Mouse (Mus musculus) MEL (cell line): ENCODE measurements around the gene Mpp6. TPM values are rescaled to one million over a fixed set of nuclear protein-coding genes. Genes with fewer than 3 reads are reported as not detected.

ENCODE experiments used
- DNase-seq: peaks from one replicate; pipeline ENCODE4 v3.0.0; 2011; ENCODE audit warnings: low read depth, low spot score
- H3K27ac ChIP-seq: 2 replicates; pipeline ENCODE4 v1.5.1; 2012; ENCODE audit warnings: low read depth, mild to moderate bottlenecking, control low read depth, low read length, moderate library complexity; ENCODE audit not compliant: control insufficient read depth
- H3K27me3 ChIP-seq, 2 experiments: fragments of 150-350 bp in 1 of 2; sonication (generic) in 1 of 2; 2 replicates each; pipeline ENCODE4 v1.6.1; 2012; ENCODE audit warnings: low read length in 2 of 2, mild to moderate bottlenecking in 2 of 2, improper control_type of control experiment in 1 of 2, moderate library complexity in 1 of 2; ENCODE audit not compliant: insufficient read depth in 2 of 2, control insufficient read depth in 1 of 2
- H3K36me3 ChIP-seq, 2 experiments: 2 replicates each; pipeline ENCODE4 v1.6.1; 2012 to 2014; ENCODE audit warnings: low read length in 2 of 2, improper control_type of control experiment in 1 of 2, inconsistent platforms in 1 of 2, mild to moderate bottlenecking in 1 of 2; ENCODE audit not compliant: insufficient read depth in 2 of 2, control insufficient read depth in 1 of 2
- H3K4me1 ChIP-seq, 2 experiments: fragments of 150-350 bp in 1 of 2; sonication (generic) in 1 of 2; 2 replicates each; pipeline ENCODE4 v1.6.1; 2012; ENCODE audit warnings: low read length in 2 of 2, improper control_type of control experiment in 1 of 2, mild to moderate bottlenecking in 1 of 2; ENCODE audit not compliant: insufficient read depth in 2 of 2, control insufficient read depth in 1 of 2
- H3K4me3 ChIP-seq, 2 experiments: fragments of 150-350 bp in 1 of 2; sonication (generic) in 1 of 2; 2 replicates each; pipeline ENCODE4 v1.5.1; 2012; ENCODE audit warnings: low read depth in 2 of 2, low read length in 2 of 2, mild to moderate bottlenecking in 2 of 2, moderate library complexity in 2 of 2, control low read depth in 1 of 2, improper control_type of control experiment in 1 of 2; ENCODE audit not compliant: control insufficient read depth in 1 of 2, insufficient read depth in 1 of 2
- H3K79me2 ChIP-seq: 2 replicates; pipeline ENCODE4 v1.6.1; 2012; ENCODE audit warnings: mild to moderate bottlenecking, low read length, moderate library complexity; ENCODE audit not compliant: control insufficient read depth, poor library complexity, insufficient read depth
- H3K9ac ChIP-seq: 2 replicates; pipeline ENCODE4 v1.6.1; 2012; ENCODE audit warnings: low read depth, mild to moderate bottlenecking, control low read depth, low read length, moderate library complexity; ENCODE audit not compliant: control insufficient read depth, poor library complexity, severe bottlenecking
- H3K9me3 ChIP-seq: fragments of 150-350 bp; sonication (generic); replicated peaks from 2 replicates; pipeline ENCODE4 v1.6.1; 2012; ENCODE audit warnings: mild to moderate bottlenecking, low read length, improper control_type of control experiment, moderate library complexity; ENCODE audit not compliant: insufficient read depth
- CHD1 ChIP-seq: IDR thresholded peaks from 2 replicates; pipeline ENCODE4 v1.6.1; 2012; ENCODE audit warnings: low read depth, mild to moderate bottlenecking, inconsistent platforms, low read length, improper control_type of control experiment
- CHD2 ChIP-seq: IDR thresholded peaks from 2 replicates; pipeline ENCODE4 v1.6.1; 2011; ENCODE audit warnings: low read length, improper control_type of control experiment
- CTCF ChIP-seq, 3 experiments: IDR thresholded peaks in 2 of 3; conservative IDR thresholded peaks in 1 of 3; 2 replicates each; pipeline ENCODE4 v1.5.1; 2011 to 2012; ENCODE audit warnings: low read length in 3 of 3, low read depth in 2 of 3, mild to moderate bottlenecking in 2 of 3, improper control_type of control experiment in 1 of 3, inconsistent platforms in 1 of 3, mixed read lengths in 1 of 3, moderate library complexity in 1 of 3; ENCODE audit not compliant: control insufficient read depth in 1 of 3, insufficient read depth in 1 of 3, poor library complexity in 1 of 3, severe bottlenecking in 1 of 3
- E2F4 ChIP-seq: IDR thresholded peaks from 2 replicates; pipeline ENCODE4 v1.6.1; 2011; ENCODE audit warnings: low read depth, low read length, improper control_type of control experiment, borderline replicate concordance
- EP300 ChIP-seq, 2 experiments: IDR thresholded peaks; 2 replicates each; pipeline ENCODE4 v1.6.1; 2011; ENCODE audit warnings: improper control_type of control experiment in 2 of 2, low read length in 2 of 2, low read depth in 1 of 2, mild to moderate bottlenecking in 1 of 2
- ETS1 ChIP-seq: IDR thresholded peaks from 2 replicates; pipeline ENCODE4 v1.6.1; 2012; ENCODE audit warnings: low read depth, mild to moderate bottlenecking, inconsistent platforms, low read length, improper control_type of control experiment, moderate library complexity
- GABPA ChIP-seq: IDR thresholded peaks from 2 replicates; pipeline ENCODE4 v1.6.1; 2012; ENCODE audit warnings: low read depth, mild to moderate bottlenecking, inconsistent platforms, low read length, improper control_type of control experiment, moderate library complexity
- GATA1 ChIP-seq: IDR thresholded peaks from 2 replicates; pipeline ENCODE4 v1.6.1; 2011; ENCODE audit warnings: low read depth, low read length, improper control_type of control experiment
- JUND ChIP-seq: IDR thresholded peaks from 2 replicates; pipeline ENCODE4 v1.6.1; 2011; ENCODE audit warnings: low read depth, mild to moderate bottlenecking, improper control_type of control experiment, low read length
- MAFK ChIP-seq: IDR thresholded peaks from 2 replicates; pipeline ENCODE4 v1.6.1; 2011; ENCODE audit warnings: low read depth, mild to moderate bottlenecking, low read length, improper control_type of control experiment, borderline replicate concordance
- MEF2A ChIP-seq: IDR thresholded peaks from 2 replicates; pipeline ENCODE4 v1.6.1; 2014; ENCODE audit warnings: low read depth, mild to moderate bottlenecking, inconsistent platforms, low read length, improper control_type of control experiment; ENCODE audit not compliant: poor library complexity, insufficient replicate concordance, severe bottlenecking; ENCODE audit errors: extremely low read depth
- MYC ChIP-seq: IDR thresholded peaks from 2 replicates; pipeline ENCODE4 v1.6.1; 2011; ENCODE audit warnings: low read depth, mild to moderate bottlenecking, low read length, improper control_type of control experiment, moderate library complexity
- NELFE ChIP-seq: IDR thresholded peaks from 2 replicates; pipeline ENCODE4 v1.6.1; 2011; ENCODE audit warnings: low read depth, low read length, improper control_type of control experiment
- POLR2A ChIP-seq, 2 experiments: IDR thresholded peaks; 2 replicates each; pipeline ENCODE4 v1.6.1; 2011 to 2012; ENCODE audit warnings: low read length in 2 of 2, mild to moderate bottlenecking in 2 of 2, control low read depth in 1 of 2, improper control_type of control experiment in 1 of 2, low read depth in 1 of 2, moderate library complexity in 1 of 2; ENCODE audit not compliant: control insufficient read depth in 1 of 2, insufficient read depth in 1 of 2, poor library complexity in 1 of 2
- POLR2AphosphoS2 ChIP-seq: IDR thresholded peaks from 2 replicates; pipeline ENCODE4 v1.6.1; 2011; ENCODE audit warnings: low read length, improper control_type of control experiment
- RCOR1 ChIP-seq: IDR thresholded peaks from 2 replicates; pipeline ENCODE4 v1.6.1; 2012; ENCODE audit warnings: low read depth, mild to moderate bottlenecking, inconsistent platforms, low read length, improper control_type of control experiment
- TAL1 ChIP-seq: IDR thresholded peaks from 2 replicates; pipeline ENCODE4 v1.6.1; 2012; ENCODE audit warnings: mild to moderate bottlenecking, inconsistent platforms, low read length, moderate library complexity, mixed read lengths
- TCF12 ChIP-seq: IDR thresholded peaks from 2 replicates; pipeline ENCODE4 v1.6.1; 2014; ENCODE audit warnings: low read depth, mild to moderate bottlenecking, inconsistent platforms, low read length, improper control_type of control experiment, moderate library complexity
- USF1 ChIP-seq: IDR thresholded peaks from 2 replicates; pipeline ENCODE4 v1.6.1; 2014; ENCODE audit warnings: low read depth, mild to moderate bottlenecking, inconsistent platforms, low read length, improper control_type of control experiment, moderate library complexity
- ZC3H11A ChIP-seq: IDR thresholded peaks from 2 replicates; pipeline ENCODE4 v1.6.1; 2012; ENCODE audit warnings: low read depth, mild to moderate bottlenecking, inconsistent platforms, low read length, improper control_type of control experiment
- ZKSCAN1 ChIP-seq: IDR thresholded peaks from 2 replicates; pipeline ENCODE4 v1.6.1; 2012; ENCODE audit warnings: low read depth, mild to moderate bottlenecking, inconsistent platforms, low read length, improper control_type of control experiment, moderate library complexity
- ZMIZ1 ChIP-seq: IDR thresholded peaks from 2 replicates; pipeline ENCODE4 v1.6.1; 2012; ENCODE audit warnings: low read depth, mild to moderate bottlenecking, inconsistent platforms, low read length, improper control_type of control experiment, moderate library complexity
- ZNF384 ChIP-seq: IDR thresholded peaks from 2 replicates; pipeline ENCODE4 v1.6.1; 2012; ENCODE audit warnings: low read depth, mild to moderate bottlenecking, inconsistent platforms, low read length, improper control_type of control experiment
- polyA plus RNA-seq, 2 experiments: library from polyadenylated mRNA; stranded (reverse) in 1 of 2; unstranded in 1 of 2; fragments of >175 nt in 1 of 2; fragments of >200 nt in 1 of 2; gene quantifications; 2 replicates each; pipeline versions ENCODE4 v1.2.1 to v1.2.4; 2012; ENCODE audit warnings: low replicate concordance in 2 of 2, low read depth in 1 of 2; ENCODE audit not compliant: insufficient read length in 2 of 2, insufficient read depth in 1 of 2, missing spikeins in 1 of 2
- total RNA-seq: library from RNA; depleted of rRNA; stranded (reverse); fragments of 300-350 nt; gene quantifications from 2 replicates; pipeline ENCODE4 v1.2.3, GENCODE M21; 2012

Gene Mpp6
- total and polyA plus RNA-seq, 3 experiments = 68.1 to 74.8 TPM; not detected in 1

- TF ChIP-seq ZNF384 (peak; percentile 45; the same call in 1 of the 2 replicates), TCF12 (peak; percentile 66), CTCF (IDR thresholded peaks at IDR 0.05 in 2 of 3, conservative IDR thresholded peaks at IDR 0.05 in 1 of 3; ENCODE audit: control insufficient read depth in 1 of 3, insufficient read depth in 1 of 3, low read depth in 2 of 3, low read length in 3 of 3, poor library complexity in 1 of 3, severe bottlenecking in 1 of 3) (no peak), TAL1 (peak; percentile 18; the same call in 1 of the 2 replicates), EP300 (IDR thresholded peaks at IDR 0.05; ENCODE audit: low read depth in 1 of 2, low read length in 2 of 2) (peak in 1 of 2 experiments; percentile 66; a peak in 2 of 4 replicates), ETS1 (peak; percentile 82), CHD1 (no peak), JUND (no peak), GATA1 (peak; percentile 37; the same call in 1 of the 2 replicates)
- no peak overlapping the region for H3K4me3 ChIP-seq
- no peaks in the 10 kb centered on the region for H3K27me3 ChIP-seq
- no peaks in the 10 kb centered on the region for H3K79me2 ChIP-seq
- H3K9me3 ChIP-seq = no peaks in the 10 kb centered on the region
- no peak overlapping the region for H3K27ac ChIP-seq
- peaks cover 0 to 41% of the 10 kb centered on the region in 2 experiments; a peak in 2 of 4 replicates for H3K36me3 ChIP-seq
- H3K9ac ChIP-seq = no peak overlapping the region
- DNase-seq = peak; percentile 40
- peaks cover 26 to 38% of the 10 kb centered on the region in 2 experiments for H3K4me1 ChIP-seq
These were observed 134.1 kb downstream of the Mpp6 start for GRCm38 (mm10) chr6:50244126-50244525.

GRCm38 (mm10) chr6:50244967-50245366, 134.9 kb downstream of the Mpp6 start:
- DNase-seq = no peak
- Histone ChIP-seq H3K27me3 (no peaks in the 10 kb centered on the region; a peak in 1 of 4 replicates), H3K4me1 (peaks cover 20 to 30% of the 10 kb centered on the region in 2 experiments), H3K4me3 (no peak overlapping the region), H3K27ac (no peak overlapping the region), H3K9me3 (no peaks in the 10 kb centered on the region), H3K79me2 (no peaks in the 10 kb centered on the region), H3K9ac (no peak overlapping the region), H3K36me3 (peaks cover 0 to 34% of the 10 kb centered on the region in 2 experiments; a peak in 2 of 4 replicates)
- no peak for TF ChIP-seq MYC
- no peak for TF ChIP-seq NELFE
- no peak for TF ChIP-seq EP300 (IDR thresholded peaks at IDR 0.05; ENCODE audit: low read depth in 1 of 2, low read length in 2 of 2)
- TF ChIP-seq ZNF384 = peak; percentile 48; the same call in 1 of the 2 replicates
- TF ChIP-seq ZC3H11A = no peak

- TF ChIP-seq ZMIZ1 (no peak), RCOR1 (no peak), E2F4 (no peak), USF1 (no peak), JUND (no peak), CHD1 (no peak), ZKSCAN1 (no peak), GATA1 (no peak), CHD2 (no peak), POLR2A (IDR thresholded peaks at IDR 0.05; ENCODE audit: control insufficient read depth in 1 of 2, insufficient read depth in 1 of 2, low read depth in 1 of 2, low read length in 2 of 2, poor library complexity in 1 of 2) (no peak), MEF2A (no peak), TCF12 (no peak), MAFK (no peak), POLR2AphosphoS2 (no peak), GABPA (no peak)
- no peak overlapping the region for H3K27ac ChIP-seq
- no peaks in the 10 kb centered on the region for H3K79me2 ChIP-seq
- peaks cover 2 to 18% of the 10 kb centered on the region in 2 experiments; a peak in 3 of 4 replicates for H3K4me1 ChIP-seq
- no peaks in the 10 kb centered on the region; a peak in 1 of 4 replicates for H3K27me3 ChIP-seq
- no peak for DNase-seq
- H3K9ac ChIP-seq = no peak overlapping the region
- no peak overlapping the region for H3K4me3 ChIP-seq
- peaks cover 0 to 15% of the 10 kb centered on the region in 2 experiments; a peak in 2 of 4 replicates for H3K36me3 ChIP-seq
- no peaks in the 10 kb centered on the region for H3K9me3 ChIP-seq
These were observed 137.3 kb downstream of the Mpp6 start for GRCm38 (mm10) chr6:50247356-50247755.
